Mouse (Mus musculus) ES-E14 (cell line): ENCODE results near the gene Polr2l. TPM values are rescaled to one million over a fixed set of nuclear protein-coding genes. Genes with fewer than 3 reads are reported as not detected.

ENCODE experiments used
- DNase-seq: peaks from one replicate; pipeline ENCODE4 v3.0.0-alpha.2; 2013; ENCODE audit warnings: low read depth, low spot score
- H3K27ac ChIP-seq: 2 replicates; pipeline ENCODE4 v1.5.1; 2012; ENCODE audit warnings: low read depth, mild to moderate bottlenecking, low read length, moderate library complexity, mixed read lengths; ENCODE audit not compliant: poor library complexity, insufficient read depth, severe bottlenecking
- H3K36me3 ChIP-seq: 2 replicates; pipeline ENCODE4 v1.6.1; 2012; ENCODE audit warnings: mild to moderate bottlenecking, low read length, moderate library complexity, mixed read lengths; ENCODE audit not compliant: control insufficient read depth, poor library complexity, insufficient read depth, severe bottlenecking
- H3K4me1 ChIP-seq, 2 experiments: fragments of 150-350 bp in 1 of 2; sonication (generic) in 1 of 2; 2 replicates each; pipeline ENCODE4 v1.6.1; 2012; ENCODE audit warnings: low read length in 2 of 2, mild to moderate bottlenecking in 1 of 2, mixed read lengths in 1 of 2; ENCODE audit not compliant: control insufficient read depth in 2 of 2, insufficient read depth in 2 of 2, poor library complexity in 1 of 2
- H3K4me3 ChIP-seq, 2 experiments: fragments of 150-350 bp in 1 of 2; sonication (generic) in 1 of 2; 2 replicates each; pipeline ENCODE4 v1.5.1; 2012; ENCODE audit warnings: low read length in 2 of 2, low read depth in 1 of 2, mild to moderate bottlenecking in 1 of 2, mixed read lengths in 1 of 2; ENCODE audit not compliant: insufficient read depth in 1 of 2, poor library complexity in 1 of 2, severe bottlenecking in 1 of 2
- H3K9ac ChIP-seq: 2 replicates; pipeline ENCODE4 v1.6.1; 2012; ENCODE audit warnings: low read depth, mild to moderate bottlenecking, low read length, mixed read lengths; ENCODE audit not compliant: poor library complexity, insufficient read depth, severe bottlenecking
- H3K9me3 ChIP-seq: fragments of 150-350 bp; sonication (generic); 2 replicates; pipeline ENCODE4 v1.6.1; 2012; ENCODE audit warnings: low read depth, mild to moderate bottlenecking, low read length; ENCODE audit not compliant: control insufficient read depth, insufficient read depth
- CHD2 ChIP-seq: IDR thresholded peaks from 2 replicates; pipeline ENCODE4 v1.6.1; 2014; ENCODE audit warnings: mild to moderate bottlenecking, low read depth, low read length, inconsistent platforms
- HCFC1 ChIP-seq: IDR thresholded peaks from 2 replicates; pipeline ENCODE4 v1.6.1; 2012; ENCODE audit warnings: low read length, inconsistent platforms, borderline replicate concordance; ENCODE audit not compliant: insufficient read depth
- MAFK ChIP-seq: IDR thresholded peaks from 2 replicates; pipeline ENCODE4 v1.6.1; 2014; ENCODE audit warnings: mild to moderate bottlenecking, low read depth, low read length, inconsistent platforms; ENCODE audit not compliant: insufficient read depth
- ZC3H11A ChIP-seq: IDR thresholded peaks from 2 replicates; pipeline ENCODE4 v1.6.1; 2012; ENCODE audit warnings: low read depth, mild to moderate bottlenecking, inconsistent platforms, low read length, borderline replicate concordance
- ZNF384 ChIP-seq: IDR thresholded peaks from 2 replicates; pipeline ENCODE4 v1.6.1; 2012; ENCODE audit warnings: low read depth, low read length, inconsistent platforms
- in situ Hi-C, 2 experiments: fragments of 600-800 bp; cut with MboI; formaldehyde crosslinking; loops; one replicate each; pipeline ENCODE4 v1.15.1; 2025; ENCODE audit warnings: low sequenced_read_pairs in 2 of 2, inconsistent platforms in 1 of 2; ENCODE audit not compliant: unreplicated experiment in 2 of 2
- total RNA-seq: library from RNA; depleted of rRNA; stranded (reverse); fragments of 300-350 nt; gene quantifications from 2 replicates; pipeline ENCODE4 v1.2.3, GENCODE M21; 2012

Polr2l gene
- total RNA-seq, 1 experiment = 120 TPM

DNA sequence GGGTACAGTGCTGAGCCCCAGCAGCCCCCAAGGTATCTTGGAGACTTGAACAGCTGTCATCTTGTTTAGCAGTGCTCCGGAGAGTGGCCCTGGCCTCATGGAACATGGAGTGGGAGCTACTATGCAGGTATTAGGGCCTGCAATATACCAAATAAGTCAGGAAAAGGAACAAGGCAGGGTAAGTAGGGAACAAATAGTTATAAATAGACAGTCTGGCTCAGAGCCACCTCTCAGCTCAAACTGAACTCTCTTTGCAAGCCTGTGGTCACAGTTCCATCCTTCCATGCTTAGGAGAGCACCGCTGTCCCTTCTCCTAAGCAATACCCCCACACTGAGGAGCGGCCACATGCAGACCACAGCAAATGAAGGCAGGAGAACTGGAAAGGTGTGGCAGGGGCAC is 22.7 kb upstream of the Polr2l start:
- Histone ChIP-seq H3K9me3 (no peaks in the 10 kb centered on the region), H3K4me1 (no peaks in the 10 kb centered on the region), H3K36me3 (peaks cover 6% of the 10 kb centered on the region; the same call in 1 of the 2 replicates), H3K9ac (no peak overlapping the region), H3K27ac (no peak overlapping the region), H3K4me3 (no peak overlapping the region)
- in situ Hi-C loops = no loop called here
- TF ChIP-seq HCFC1 (no peak), ZNF384 (no peak)
- DNase-seq = no peak

DNA sequence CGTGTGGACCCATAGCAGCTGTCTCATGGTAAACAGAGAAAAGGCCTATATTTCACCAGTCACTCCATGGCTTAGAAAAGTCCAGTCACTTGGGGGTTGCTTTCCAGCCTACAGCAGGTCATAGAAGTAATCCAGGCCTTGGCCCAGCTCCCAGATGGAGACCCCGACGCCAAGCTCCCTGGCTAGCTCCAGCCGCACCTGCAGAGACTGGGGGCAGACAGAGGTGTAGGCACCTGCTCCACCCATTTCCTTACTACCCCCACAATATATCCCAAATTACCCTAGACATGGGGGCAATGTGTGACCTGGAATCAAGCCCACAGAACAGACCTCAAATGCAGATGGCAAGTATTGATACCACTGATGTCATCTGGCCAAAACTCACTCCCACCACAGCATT is 21.0 kb upstream of the Polr2l start:
- Histone ChIP-seq H3K4me3 (no peak overlapping the region), H3K9ac (no peak overlapping the region), H3K27ac (no peak overlapping the region), H3K36me3 (peaks cover 16% of the 10 kb centered on the region; the same call in 1 of the 2 replicates), H3K9me3 (no peaks in the 10 kb centered on the region), H3K4me1 (no peaks in the 10 kb centered on the region)
- TF ChIP-seq ZNF384 (no peak), ZC3H11A (no peak), CHD2 (no peak), MAFK (no peak), HCFC1 (no peak)
- DNase-seq = no peak
- in situ Hi-C loops = no loop called here

DNA sequence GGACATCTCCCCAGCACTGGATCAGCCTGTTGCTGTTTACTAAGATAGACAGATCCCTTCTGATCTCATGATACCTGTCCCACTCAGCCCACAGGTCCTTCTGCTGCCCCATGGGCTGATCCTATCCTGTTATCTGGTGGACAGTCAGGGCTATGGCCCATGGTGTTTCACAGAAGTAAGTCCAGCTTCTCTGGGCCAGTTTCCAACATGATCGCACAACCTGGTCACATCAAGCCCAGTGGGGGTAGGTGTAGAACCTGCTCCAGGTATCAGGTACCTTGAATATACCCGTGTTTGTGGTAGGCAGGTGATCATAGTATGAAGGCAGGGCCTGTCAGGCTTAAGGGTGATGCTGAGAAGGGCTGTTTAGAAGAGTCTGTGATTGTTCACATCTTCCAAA is 20.4 kb upstream of the Polr2l start:
- H3K9ac ChIP-seq = no peak overlapping the region
- H3K9me3 ChIP-seq = no peaks in the 10 kb centered on the region
- peaks cover 20% of the 10 kb centered on the region; the same call in 1 of the 2 replicates for H3K36me3 ChIP-seq
- no peak overlapping the region for H3K27ac ChIP-seq
- in situ Hi-C loops = no loop called here
- H3K4me3 ChIP-seq = no peak overlapping the region
- TF ChIP-seq ZNF384 = no peak
- TF ChIP-seq CHD2 = no peak
- TF ChIP-seq ZC3H11A = no peak
- TF ChIP-seq HCFC1 = no peak
- no peak for TF ChIP-seq MAFK
- no peak for DNase-seq
- no peaks in the 10 kb centered on the region for H3K4me1 ChIP-seq

DNA sequence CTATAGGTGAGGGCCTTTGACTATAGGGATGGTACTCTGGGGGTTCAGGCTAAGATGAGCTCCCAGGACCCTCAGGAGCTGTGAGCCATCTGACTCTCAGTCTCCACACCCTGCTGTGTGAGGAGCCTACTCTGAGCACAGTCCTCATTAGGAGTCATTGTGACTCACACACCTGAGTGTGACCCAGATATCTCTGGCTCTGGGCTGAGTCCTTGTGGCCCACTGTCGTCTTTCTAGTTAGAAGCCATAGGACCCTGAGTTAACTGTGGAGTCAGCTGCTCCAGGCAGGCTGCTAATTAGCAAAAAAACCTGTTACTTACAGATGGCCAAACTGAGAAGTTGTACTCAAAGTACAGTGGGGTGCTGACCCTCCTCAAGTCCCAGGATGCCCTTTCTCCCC is 18.8 kb upstream of the Polr2l start:
- in situ Hi-C loops = no loop called here

DNA sequence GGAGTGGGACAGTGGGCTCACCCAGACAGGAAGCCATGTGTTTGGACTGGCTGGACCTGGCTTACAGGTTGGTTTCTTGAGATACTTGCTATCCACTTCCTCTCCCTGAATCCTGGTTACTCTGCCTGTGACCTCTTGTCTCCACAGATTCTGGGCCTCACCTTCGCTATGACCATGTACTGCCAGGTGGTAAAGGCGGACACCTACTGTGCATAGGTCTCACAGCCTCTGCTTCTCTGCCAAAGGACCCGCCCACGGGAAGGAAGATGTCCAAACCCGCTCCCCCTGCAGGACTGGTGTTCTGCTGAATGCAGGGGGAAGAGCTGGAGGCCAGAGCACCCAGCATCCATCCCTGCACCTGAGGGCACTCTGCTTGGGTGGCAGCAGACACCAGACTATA is 17.8 kb upstream of the Polr2l start:
- H3K36me3 ChIP-seq = peaks cover 20% of the 10 kb centered on the region; the same call in 1 of the 2 replicates
- TF ChIP-seq ZNF384 (no peak), MAFK (no peak), HCFC1 (no peak), ZC3H11A (no peak), CHD2 (no peak)

More for the DNA sequence above, 18.8 kb upstream of the Polr2l start:
- Histone ChIP-seq H3K4me3 (no peak overlapping the region), H3K9ac (no peak overlapping the region), H3K27ac (no peak overlapping the region), H3K36me3 (peaks cover 20% of the 10 kb centered on the region; the same call in 1 of the 2 replicates), H3K4me1 (no peaks in the 10 kb centered on the region), H3K9me3 (no peaks in the 10 kb centered on the region)
- DNase-seq = no peak
- TF ChIP-seq ZNF384 = no peak

More for the DNA sequence above, 17.8 kb upstream of the Polr2l start:
- Histone ChIP-seq H3K9me3 (no peaks in the 10 kb centered on the region), H3K4me1 (no peaks in the 10 kb centered on the region), H3K9ac (no peak overlapping the region), H3K27ac (no peak overlapping the region), H3K4me3 (no peak overlapping the region)
- in situ Hi-C loops = no loop called here
- no peak for DNase-seq
